Mouse (Mus musculus) megakaryocyte progenitor cell, adult 5-6 weeks (primary cell): ENCODE data around the gene Ryr1. TPM values are rescaled to one million over a fixed set of nuclear protein-coding genes. Genes with fewer than 3 reads are reported as not detected.
A peak's percentile ranks its signal among the peaks of the same experiment; 100 is the strongest.
"Not testable (repeated sequence)": the region's sequence is repeated elsewhere in the genome, so short reads cannot be mapped to it uniquely, and the experiment has no call there.

Experiments used
- ATAC-seq: replicated peaks from 2 replicates; pipeline ENCODE4 v1.8.0; 2016; ENCODE audit warnings: mild to moderate bottlenecking, moderate TSS enrichment, inconsistent platforms; ENCODE audit not compliant: poor library complexity
- total RNA-seq, 2 experiments: library from RNA; stranded (forward) in 1 of 2; stranded (reverse) in 1 of 2; fragments of 157-497, 149-512 nt in 1 of 2; fragments of 200-1000 nt in 1 of 2; gene quantifications; 2 replicates each; pipeline versions ENCODE4 v1.2.3 to v1.2.4; 2015 to 2017

Gene Ryr1
- total RNA-seq, 2 experiments from 2014 or later, result 0.12 to 1.1 TPM

DNA sequence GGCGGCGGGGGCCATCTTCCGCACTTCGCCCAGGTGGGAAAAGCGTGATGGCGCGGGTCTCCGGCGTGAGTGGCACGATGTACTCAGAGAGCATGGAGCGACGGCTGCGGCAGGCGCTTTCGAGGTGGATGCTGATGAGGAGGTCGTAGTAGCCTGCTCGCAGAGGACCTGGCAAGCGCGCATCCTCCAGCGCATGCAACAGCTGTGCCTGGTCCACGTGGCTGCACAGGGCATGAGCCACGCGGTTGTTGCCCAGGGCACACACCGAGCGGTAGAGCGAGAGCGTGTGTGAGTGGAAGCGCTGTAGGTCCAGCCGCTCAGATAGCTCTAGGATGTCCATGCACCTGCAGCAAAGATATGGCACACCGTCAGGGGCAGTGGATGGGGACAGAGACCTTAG, 39.0 kb downstream of the Ryr1 start:
- no peak for ATAC-seq

DNA sequence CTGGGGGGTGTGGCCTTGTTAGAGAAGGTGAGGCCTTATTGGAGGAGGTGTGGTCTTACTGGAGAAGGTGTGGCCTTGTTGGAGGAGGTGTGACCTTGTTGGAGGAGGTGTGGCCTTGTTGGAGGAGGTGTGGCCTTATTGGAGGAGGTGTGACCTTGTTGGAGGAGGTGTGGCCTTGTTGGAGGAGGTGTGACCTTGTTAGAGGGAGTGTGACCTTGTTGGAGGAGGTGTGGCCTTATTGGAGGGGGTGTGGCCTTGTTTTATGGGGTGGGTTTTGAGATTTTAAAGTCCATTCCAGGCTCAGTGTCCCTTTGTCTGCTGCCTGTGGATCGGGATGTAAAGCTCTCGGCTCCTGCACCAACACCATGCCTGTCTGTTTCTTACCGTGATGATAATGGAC, 40.6 kb downstream of the Ryr1 start:
- ATAC-seq, result no peak

DNA sequence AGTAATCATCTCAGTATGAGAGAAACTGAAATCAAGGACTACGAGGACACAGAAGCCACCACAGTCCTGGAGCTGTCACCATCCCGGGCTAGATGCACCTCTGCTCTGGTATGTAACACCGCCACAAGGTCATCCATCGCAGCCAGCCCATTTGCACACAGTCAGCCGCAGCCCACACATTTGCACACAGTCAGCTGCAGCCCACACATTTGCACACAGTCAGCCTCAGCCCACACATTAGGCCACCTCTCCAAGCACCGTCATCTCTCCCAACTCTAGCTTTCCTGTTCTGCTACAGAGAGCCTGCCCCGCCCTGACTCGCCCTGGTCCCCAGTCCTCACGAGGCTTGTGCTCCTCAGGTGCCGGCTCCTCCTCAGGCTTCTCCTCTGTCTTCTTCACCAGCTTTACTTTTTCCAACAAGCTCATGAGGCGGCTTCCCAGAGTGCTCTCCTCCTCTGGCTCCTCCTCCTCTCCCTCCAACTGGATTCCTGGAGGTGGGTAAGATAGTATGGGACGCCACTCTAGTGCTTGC, 45.5 kb downstream of the Ryr1 start:
- no peak for ATAC-seq

DNA sequence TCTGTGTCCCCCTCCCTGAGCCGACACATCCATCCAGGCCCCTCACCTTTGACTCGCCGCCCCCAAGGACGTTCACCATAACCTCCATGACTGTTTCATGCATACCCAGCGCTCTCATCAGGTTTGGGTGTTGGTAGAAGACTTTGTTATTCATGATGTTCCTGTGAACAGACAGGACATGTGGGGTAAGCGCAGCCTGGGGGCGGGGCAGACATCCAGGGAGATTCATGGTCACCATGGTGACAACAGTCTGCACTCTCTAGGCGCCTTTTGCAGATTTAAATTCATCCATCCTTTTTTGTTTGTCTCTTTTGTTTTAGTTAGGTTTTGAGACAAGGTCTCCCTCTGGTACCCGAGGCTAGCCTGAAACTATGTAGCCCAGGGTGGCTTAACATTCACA, 48.0 kb downstream of the Ryr1 start:
- ATAC-seq, result no peak

DNA sequence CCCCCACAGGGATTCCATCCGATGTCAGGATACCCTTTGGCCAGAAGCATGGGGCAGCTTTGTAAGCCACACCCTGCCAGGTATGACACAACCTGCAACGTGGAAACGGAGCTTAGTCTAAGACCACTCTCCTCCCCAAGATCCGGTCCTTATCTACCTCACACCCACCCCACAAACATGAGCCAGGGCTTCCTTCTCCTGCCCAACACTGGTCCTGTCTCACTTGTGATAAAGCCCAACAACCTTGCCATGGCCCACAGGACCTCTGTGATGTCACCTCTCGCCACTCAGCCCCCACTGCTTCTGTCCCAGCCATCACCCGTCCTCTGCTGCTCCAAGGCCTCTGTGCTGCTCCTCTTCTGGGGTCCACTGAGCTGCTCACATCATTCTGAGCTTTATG, 49.8 kb downstream of the Ryr1 start:
- peak; percentile 40 for ATAC-seq

DNA sequence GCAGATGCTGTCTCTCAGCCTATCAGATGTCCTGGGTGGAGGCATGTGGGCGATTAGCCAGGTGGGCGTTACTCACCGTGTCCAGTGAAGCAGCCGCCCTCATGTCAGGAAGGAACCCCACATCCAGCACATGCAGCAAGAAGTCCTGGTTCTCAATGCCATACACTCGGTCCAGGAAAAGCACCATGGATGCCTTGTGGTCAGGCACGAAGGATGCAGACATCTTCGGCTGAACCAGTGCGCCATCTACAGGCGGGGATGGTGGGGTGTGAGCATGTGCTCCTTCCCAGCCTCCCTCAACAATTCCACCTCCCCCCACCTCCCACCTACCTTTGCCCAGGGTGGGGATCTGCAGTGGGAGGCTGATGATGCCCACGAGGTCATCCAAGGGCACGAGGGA, 52.3 kb downstream of the Ryr1 start:
- peak; percentile 66 for ATAC-seq

DNA sequence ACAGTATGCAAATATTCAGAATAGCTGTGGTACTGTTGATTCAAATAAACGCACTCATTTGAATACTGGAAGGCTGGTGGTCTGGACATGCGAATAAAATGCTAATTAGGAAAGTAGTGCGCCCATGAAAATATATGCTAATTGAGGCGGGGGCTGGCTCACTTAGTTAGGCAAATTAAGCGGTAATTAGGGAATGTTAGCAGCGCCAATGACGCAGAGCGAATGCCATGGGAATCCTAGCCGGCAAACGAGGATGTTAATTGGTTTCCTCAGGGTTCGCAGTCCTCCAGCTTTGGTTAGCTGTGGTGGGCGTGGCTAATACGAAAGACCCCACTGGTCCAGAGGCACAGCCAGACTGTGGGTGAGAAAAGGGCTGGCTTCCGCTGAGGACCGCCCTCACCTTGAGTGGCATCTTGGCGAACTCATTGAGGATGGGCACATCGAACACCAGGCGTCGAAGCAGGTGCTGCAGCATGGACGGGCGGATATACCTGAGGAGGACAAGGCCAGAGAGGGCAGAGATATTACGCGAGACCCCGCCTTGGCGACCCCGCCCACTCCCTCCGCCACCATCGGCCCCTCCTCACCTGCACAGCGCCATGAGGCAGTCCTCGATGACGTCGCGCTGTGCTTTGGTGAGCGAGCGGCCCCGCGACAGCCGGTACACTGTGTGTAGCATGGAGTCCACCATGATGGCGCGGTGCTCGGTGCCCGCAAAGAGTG, 53.6 kb downstream of the Ryr1 start:
- 0 out of 2 replicates have a peak, but pooled peaks have one; percentile 27 for ATAC-seq

DNA sequence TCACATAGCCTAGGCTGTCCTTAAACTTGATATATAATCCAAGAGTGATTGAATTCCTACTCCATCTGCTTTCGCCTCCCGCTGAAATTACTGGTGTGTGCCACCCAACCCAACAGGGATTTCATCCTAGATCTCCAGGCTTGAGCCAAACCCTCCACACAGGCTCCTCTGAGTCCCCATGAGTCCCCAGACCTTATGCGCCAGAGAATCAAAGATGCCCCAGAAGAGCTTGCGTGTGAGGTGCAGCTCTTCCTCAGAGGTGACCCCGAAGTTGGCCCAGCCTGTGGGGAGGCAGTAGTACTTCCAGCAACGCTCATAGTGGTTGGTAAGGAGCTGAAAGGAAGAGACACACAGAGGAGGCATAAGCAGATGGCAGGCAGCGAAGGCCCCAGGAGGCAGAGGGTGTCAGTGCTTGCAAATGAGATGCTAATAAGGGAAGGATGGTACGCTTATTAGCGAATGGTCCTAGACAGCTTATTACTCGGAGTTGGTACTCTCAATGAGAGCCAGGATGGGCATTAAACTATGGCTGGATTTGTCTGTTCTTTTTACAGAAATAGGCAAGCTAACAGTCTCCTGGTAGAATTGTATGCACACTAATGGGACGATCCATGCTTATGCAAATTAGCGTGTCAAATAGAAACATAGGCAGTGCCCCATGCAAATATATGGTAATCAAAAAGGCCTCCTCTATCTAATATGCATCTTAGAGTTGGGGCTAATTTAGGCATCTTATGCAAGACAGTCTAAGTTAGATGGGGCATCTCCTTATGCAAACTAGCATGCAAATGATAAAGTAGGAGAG, 54.4 kb downstream of the Ryr1 start:
- ATAC-seq, result no peak

DNA sequence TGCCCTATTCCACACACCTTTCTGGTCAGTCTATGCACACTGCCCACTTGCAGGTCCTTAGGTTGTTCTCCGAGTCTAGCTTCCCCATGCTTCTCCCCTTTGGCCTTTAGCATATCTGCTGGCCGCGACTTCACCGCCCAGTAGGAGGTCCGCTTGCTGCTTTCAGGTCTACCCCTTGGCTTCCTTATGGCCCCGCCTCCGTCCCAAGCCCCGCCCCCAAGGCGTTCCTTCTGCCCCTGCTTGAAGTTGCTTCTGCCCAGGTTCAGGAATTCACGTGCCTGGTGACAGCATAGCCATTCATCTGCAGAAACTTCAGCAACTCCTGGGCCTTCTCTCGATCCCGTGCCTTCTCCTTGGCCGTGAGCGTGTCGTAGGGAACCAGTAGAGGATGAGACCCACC, 57.2 kb downstream of the Ryr1 start:
- ATAC-seq, result peak; percentile 66

DNA sequence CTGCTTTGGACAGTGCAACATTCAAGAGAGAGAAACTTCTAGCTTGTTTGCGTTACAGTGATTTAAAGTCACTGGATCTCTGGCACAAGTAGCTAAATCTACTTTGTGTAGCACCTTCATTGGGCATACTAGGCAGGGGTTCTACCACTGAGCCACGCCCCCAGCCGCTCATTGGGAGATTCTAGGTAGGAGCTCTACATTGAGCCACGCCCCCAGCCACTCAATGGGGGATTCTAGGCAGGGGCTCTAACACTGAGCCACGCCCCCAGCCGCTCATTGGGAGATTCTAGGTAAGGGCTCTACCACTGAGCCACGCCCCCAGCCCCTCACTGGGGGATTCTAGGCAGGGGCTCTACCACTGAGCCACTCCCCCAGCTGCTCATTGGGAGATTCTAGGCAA, 61.5 kb downstream of the Ryr1 start:
- ATAC-seq, result not testable (repeated sequence)

DNA sequence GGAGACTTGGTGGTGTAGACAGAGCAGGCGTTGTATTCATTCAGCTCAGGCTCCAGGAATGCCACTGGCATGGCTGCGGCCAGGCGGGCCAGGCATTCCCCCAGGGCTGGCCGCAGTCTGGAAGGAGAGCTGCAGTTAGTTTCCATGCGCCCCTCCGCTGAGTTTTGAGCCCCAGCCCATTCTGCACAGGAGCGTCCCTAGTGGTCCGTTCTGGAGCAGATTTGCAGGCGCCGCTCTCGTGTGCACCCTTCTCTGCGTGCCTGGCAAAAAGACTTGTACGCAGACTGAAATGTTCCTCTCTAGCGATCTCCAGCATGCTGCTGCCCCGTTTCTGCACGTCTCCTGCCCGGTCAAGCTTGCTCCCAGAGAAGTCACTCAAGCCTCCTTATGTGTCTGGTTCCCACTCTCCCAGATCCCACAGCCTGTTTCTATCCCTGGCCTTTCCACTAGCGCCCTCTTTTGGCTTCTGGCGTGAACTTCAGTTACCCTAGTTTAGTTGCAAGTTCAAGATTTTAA, 63.4 kb downstream of the Ryr1 start:
- ATAC-seq, result peak; percentile 68

DNA sequence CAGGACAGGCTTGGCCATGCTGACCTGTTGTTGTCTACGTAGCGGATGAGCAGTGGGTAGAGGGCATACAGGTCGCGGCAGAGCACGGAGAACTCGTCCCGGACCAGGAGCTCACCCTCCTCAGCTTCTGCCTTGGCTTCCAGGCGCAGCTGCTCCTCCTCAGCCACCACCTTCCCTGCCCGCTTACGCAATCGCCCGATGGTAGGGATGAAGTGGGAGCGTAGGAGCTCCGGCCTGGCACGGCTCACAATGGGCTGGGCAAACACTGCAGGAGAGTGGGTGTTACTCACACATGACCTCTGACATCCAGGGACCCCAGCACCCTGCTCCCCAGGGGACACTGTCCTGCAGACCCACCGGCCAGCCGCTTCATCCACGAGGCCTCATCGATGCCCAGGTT, 65.5 kb downstream of the Ryr1 start:
- no peak for ATAC-seq

DNA sequence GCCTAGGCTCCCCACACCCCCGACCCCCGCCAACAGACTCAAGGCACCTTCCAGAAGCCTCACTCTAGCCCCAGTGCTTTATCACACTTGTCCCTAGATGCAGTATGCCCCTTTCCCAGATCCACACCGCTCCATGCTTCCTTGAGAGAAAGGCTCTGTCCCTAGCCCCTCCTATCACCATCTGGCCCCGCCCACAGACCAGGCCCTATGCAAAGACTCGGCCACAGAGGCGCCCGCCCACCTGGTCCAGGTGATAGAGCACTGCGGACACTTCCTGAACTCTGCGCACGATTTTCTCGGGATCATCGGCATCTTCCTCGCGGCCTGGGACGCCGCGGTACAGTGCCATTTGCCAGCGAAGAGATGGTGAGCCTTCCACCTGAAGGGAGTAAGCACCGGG, 72.2 kb downstream of the Ryr1 start:
- ATAC-seq, result no peak

DNA sequence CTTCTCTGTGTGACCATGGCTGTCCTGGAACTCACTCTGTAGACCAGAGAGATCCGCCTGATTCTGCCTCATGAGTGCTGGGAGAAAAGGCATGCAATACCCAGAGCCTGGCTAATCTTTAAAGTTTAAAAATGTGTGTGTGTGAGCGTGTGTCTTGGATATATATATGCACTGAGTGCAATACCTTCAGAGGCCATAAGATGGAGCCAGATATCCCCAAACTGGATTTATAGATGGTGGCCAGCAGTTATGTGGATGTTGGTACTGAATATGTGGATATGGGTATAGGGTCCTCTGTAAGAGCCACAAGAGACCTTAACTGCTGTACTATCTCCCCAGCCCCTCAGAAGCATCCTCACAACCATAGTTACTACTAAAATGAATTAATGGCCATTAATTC, 74.2 kb downstream of the Ryr1 start:
- ATAC-seq, result peak; percentile 70; the same call in 1 of the 2 replicates

DNA sequence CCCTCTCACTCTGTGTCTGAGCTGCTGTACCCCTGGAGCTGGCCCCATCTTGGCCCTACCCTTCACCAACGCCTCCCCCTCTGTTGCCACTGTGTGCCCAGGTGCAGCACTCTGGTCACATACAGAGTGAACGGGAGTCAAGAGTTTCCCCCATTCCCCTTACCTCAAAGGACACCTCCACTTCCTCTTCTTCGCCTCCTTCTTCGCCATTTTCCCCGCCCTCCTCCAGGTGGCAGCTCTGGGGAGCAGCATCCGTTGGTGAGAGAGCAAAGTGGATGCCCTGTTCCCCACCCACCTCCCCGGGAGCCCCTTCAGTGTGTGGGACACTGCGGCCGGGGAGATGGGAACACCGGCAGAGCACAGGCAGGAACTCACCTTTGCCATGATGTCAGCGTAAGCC, 76.4 kb downstream of the Ryr1 start:
- ATAC-seq, result no peak

DNA sequence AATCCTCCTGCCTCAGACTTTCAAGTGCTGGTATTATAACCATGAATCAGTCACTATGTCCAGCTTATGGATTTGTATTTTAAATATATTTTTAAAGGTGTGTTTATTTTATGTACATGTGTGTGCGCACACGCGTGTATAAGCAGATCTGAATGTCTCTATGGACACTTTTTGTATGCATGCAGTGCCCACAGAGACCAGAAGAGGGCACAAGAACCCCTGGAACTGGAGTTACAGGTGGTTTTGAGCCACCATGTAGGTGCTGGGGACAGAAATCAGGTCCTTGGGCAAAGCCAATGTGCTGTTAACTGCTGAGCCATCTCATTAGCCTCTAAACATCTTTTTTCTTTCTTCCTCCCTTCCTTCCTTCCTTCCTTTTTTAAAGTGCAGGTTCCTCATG, 76.9 kb downstream of the Ryr1 start:
- ATAC-seq, result no peak

DNA sequence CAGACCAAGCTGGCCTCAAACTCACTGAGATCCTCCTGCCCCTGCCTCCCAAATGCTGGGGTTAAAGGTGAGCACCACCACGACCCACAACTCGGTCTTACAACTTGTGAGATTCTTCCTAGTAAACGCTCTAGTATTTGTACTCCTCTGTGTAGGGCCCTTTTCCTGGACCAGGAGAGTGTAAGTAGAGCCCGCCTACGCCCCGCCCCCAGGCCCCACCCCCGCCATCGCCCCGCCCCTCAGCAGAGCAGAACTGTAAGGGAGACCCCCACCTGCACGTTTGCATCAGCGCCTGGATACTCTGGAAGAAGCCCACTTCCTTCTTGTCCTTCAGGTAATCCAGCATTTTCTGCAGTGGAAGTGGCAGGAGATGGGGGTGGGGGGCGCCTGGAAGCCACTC, 78.4 kb downstream of the Ryr1 start:
- no peak for ATAC-seq

DNA sequence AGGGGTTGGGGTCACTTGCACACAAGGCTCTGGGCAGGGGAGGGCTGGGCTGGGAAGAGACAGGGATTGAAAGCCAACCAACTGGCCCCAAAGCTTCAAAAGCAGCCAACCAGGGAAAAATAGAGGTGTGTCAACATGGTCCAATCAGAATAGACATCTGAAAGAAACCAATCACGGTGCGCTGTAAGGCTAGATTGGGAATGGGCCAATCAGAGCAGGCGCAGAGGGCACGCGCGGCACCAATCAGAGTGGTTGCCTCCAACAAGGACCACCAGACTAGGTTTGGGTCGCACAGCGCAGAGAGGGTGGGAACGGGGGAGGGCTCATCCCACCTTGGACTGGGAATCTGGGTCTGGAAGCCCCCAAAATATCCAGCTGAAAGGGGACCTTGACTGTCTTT, 80.7 kb downstream of the Ryr1 start:
- ATAC-seq, result no peak

DNA sequence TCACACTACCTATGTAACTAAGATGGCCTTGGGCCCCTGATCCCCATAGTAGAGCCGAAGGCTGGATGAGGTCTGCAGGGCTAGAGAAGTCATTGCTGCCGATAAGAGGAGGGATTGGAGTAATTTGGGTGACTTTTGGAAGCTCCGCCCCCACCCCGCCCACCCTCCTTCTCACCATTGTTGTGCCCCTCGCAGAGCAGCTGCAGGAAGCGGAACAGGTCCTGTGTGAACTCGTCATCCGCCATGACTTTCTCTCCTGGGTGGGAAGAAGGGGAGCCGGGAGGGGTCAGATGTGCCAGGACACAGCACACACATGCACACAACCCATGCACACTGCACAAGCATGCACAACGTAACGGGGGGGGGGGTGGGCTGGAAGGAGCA, 81.3 kb downstream of the Ryr1 start:
- no peak for ATAC-seq

DNA sequence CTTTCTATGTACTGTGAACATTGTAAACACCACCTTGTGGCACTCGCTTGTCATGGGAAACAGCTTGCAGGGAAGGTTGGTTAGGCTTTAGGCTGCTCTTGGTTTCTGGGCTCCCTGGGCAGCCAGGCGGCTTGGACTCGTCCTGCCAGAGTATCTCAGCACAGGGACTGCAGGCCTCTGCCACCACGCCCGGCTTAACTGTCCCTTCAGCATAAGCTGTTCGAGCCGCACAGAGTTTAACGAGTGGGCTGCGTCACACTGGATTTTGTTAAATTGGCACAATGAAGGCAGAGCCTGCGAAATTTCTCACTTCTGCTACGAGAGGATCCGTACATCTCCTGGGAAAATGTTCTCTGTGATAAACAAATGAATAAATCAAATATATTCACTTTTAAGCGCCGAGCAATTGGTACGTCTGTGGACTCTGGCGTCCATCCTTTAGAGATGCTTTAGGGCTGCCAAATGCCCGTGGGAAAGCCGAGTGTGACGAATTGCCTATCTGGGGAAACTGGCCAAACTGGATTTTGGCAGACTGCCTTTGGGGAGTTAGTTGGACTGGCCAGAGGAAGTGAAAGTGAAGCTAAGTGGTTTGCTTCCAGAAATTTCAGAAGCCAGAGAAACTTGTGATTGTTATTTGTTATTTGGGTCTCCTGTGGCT, 81.8 kb downstream of the Ryr1 start:
- peak; percentile 11; the same call in 1 of the 2 replicates for ATAC-seq

DNA sequence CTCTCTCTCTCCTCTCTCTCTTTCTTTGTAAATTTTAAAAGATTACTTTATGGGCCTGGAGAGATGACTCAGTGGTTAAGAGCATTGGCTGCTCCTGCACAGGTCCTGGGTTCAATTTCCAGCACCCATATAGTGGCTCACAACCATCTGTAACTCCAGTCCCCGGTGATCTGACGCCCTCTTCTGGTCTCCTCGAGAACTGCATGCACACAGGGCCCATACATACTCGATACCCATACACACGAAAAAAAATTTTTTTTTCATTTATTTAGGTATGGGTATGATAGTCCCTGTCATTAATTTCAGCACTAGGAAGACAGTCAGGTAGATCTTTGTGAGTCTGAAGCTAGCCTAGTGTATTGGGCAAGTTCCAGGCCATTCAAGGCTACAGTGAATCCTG, 83.8 kb downstream of the Ryr1 start:
- ATAC-seq, result no peak
